Mouse (Mus musculus): ENCODE data around the gene Col26a1. TPM values are rescaled to one million over a fixed set of nuclear protein-coding genes. Genes with fewer than 3 reads are reported as not detected.
A peak's percentile ranks its signal among the peaks of the same experiment; 100 is the strongest.

The Col26a1 gene
- polyA plus RNA-seq, 1 experiment: 0.04 TPM

DNA sequence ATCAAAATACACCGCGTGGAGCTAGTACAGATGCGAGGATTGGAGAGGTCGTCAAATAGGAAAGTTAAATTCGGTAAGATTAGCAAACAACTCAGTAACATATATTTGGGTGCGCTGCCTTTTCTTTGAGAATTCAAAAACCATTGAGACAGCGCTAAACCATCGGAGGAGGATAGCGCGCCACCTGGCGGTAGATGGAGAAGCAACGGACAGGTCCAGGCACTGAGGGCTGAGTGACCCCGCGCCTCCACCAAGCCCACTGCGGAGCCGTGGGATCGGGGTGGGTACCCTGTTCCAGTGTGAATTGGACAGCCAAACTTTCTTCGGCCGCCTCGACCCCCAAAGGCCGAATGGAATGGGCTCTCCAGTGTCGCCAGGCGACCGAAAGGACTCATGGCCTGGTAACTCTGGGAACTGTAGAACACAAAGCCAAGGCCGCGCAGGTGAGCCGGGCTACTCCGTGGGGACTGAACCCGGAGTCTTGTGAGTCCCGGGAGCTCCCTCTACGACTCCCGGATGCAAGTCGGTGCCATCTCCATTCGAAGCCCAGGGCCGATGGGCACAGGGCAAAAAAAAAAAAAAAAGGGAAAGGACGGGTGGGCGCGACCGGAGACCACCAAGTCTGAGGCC lies 1.5 kb downstream of the Col26a1 start:
- no peak overlapping the region for H3K27ac ChIP-seq (ENCODE audit: insufficient read depth, low read depth, low read length)
- 6% methylated on average over 37 of the region's 39 CpGs for WGBS

DNA sequence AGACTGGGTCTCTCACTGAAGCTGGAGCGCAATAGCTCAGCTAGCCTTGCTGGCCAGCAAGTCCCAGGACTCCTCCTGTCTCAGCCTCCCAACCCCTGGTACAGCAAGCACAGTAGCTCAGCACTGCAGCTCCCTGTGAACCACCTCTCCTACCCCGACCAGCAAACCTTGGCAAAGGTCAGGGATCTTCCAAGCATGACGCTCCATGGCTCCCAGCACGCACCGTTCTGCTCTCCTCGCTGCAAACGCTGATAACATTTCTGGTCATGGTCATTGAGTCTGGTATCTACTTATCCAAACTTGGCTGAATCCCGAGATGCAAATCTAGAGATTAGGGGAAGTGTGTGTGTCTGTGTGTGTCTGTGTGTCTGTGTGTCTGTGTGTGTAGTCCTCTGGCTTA lies 2.9 kb downstream of the Col26a1 start:
- 61% methylated on average over 8 of the region's 8 CpGs for WGBS
- Histone ChIP-seq H3K27me3 (ENCODE audit: control insufficient read depth, insufficient read depth, low read length) (peaks cover 18% of the 10 kb centered on the region), H3K4me1 (ENCODE audit: control insufficient read depth, insufficient read depth, insufficient read length, low read length) (no peaks in the 10 kb centered on the region), H3K36me3 (ENCODE audit: control insufficient read depth, insufficient read depth, low read length) (no peaks in the 10 kb centered on the region), H3K27ac (ENCODE audit: insufficient read depth, low read depth, low read length) (no peak overlapping the region), H3K4me3 (ENCODE audit: low read depth, low read length) (no peak overlapping the region)
- TF ChIP-seq CTCF (IDR thresholded peaks at IDR 0.05; ENCODE audit: extremely low read depth, insufficient read length, insufficient replicate concordance, low read depth, low read length): no peak
- no peak for TF ChIP-seq POLR2A (IDR thresholded peaks at IDR 0.05; ENCODE audit: low read depth, low read length)

More for the DNA sequence above, 1.5 kb downstream of the Col26a1 start:
- peaks cover 18% of the 10 kb centered on the region for H3K27me3 ChIP-seq (ENCODE audit: control insufficient read depth, insufficient read depth, low read length)
- H3K36me3 ChIP-seq (ENCODE audit: control insufficient read depth, insufficient read depth, low read length): no peaks in the 10 kb centered on the region
- no peak overlapping the region for H3K4me3 ChIP-seq (ENCODE audit: low read depth, low read length)
- no peaks in the 10 kb centered on the region for H3K4me1 ChIP-seq (ENCODE audit: control insufficient read depth, insufficient read depth, insufficient read length, low read length)
- TF ChIP-seq CTCF (IDR thresholded peaks at IDR 0.05; ENCODE audit: extremely low read depth, insufficient read length, insufficient replicate concordance, low read depth, low read length) (peak; percentile 81), POLR2A (IDR thresholded peaks at IDR 0.05; ENCODE audit: low read depth, low read length) (no peak)

DNA sequence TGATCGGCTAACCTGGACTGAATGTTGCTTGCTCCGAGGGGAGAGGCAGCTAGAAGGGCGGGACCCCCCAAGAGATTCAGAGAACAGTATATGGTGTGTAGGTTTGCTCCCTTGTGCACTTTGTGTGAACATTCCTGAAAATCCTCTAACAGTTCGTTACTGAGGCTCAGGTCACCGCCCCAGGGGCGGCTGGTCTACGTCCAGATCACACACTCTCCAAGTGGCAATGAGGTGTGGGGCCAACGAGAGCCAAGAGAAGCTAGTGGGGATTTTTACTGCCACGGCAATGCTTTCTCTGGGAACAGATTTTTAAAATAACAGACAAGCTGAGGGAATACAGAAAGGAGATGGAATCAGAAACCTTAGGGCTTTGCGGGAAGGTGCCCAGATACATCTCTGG lies 8.7 kb downstream of the Col26a1 start:
- Histone ChIP-seq H3K27me3 (ENCODE audit: control insufficient read depth, insufficient read depth, low read length) (no peaks in the 10 kb centered on the region), H3K4me1 (ENCODE audit: control insufficient read depth, insufficient read depth, insufficient read length, low read length) (no peaks in the 10 kb centered on the region)
- WGBS: 68% methylated on average over 10 of the region's 10 CpGs

DNA sequence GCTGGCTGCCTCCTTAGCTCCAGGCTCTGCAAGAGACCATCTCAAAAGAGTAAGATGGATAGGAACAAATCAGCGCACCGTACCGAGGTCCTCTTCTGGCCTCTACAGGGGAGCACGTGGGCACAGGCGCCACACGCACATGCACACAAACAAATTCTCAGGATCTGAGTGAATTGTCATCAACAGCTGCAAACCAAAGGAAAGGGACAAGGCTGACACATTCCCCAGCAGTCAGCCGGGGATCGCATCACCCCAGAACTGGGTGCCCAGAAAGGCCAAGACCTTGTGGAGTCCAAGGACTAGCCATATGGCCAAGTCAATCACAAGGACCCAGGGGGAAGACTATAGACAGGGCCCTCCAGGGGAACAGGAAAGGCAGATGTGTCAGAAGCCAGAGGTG lies 10.6 kb downstream of the Col26a1 start:
- WGBS: 90% methylated on average over 8 of the region's 8 CpGs
- Histone ChIP-seq H3K36me3 (ENCODE audit: control insufficient read depth, insufficient read depth, low read length) (no peaks in the 10 kb centered on the region), H3K4me3 (ENCODE audit: low read depth, low read length) (no peak overlapping the region), H3K27ac (ENCODE audit: insufficient read depth, low read depth, low read length) (no peak overlapping the region), H3K27me3 (ENCODE audit: control insufficient read depth, insufficient read depth, low read length) (no peaks in the 10 kb centered on the region), H3K4me1 (ENCODE audit: control insufficient read depth, insufficient read depth, insufficient read length, low read length) (no peaks in the 10 kb centered on the region)
- TF ChIP-seq CTCF (IDR thresholded peaks at IDR 0.05; ENCODE audit: extremely low read depth, insufficient read length, insufficient replicate concordance, low read depth, low read length) (no peak), POLR2A (IDR thresholded peaks at IDR 0.05; ENCODE audit: low read depth, low read length) (no peak)

More for the DNA sequence above, 8.7 kb downstream of the Col26a1 start:
- Histone ChIP-seq H3K4me3 (ENCODE audit: low read depth, low read length) (no peak overlapping the region), H3K27ac (ENCODE audit: insufficient read depth, low read depth, low read length) (no peak overlapping the region), H3K36me3 (ENCODE audit: control insufficient read depth, insufficient read depth, low read length) (no peaks in the 10 kb centered on the region)
- TF ChIP-seq POLR2A (IDR thresholded peaks at IDR 0.05; ENCODE audit: low read depth, low read length) (no peak), CTCF (IDR thresholded peaks at IDR 0.05; ENCODE audit: extremely low read depth, insufficient read length, insufficient replicate concordance, low read depth, low read length) (no peak)

DNA sequence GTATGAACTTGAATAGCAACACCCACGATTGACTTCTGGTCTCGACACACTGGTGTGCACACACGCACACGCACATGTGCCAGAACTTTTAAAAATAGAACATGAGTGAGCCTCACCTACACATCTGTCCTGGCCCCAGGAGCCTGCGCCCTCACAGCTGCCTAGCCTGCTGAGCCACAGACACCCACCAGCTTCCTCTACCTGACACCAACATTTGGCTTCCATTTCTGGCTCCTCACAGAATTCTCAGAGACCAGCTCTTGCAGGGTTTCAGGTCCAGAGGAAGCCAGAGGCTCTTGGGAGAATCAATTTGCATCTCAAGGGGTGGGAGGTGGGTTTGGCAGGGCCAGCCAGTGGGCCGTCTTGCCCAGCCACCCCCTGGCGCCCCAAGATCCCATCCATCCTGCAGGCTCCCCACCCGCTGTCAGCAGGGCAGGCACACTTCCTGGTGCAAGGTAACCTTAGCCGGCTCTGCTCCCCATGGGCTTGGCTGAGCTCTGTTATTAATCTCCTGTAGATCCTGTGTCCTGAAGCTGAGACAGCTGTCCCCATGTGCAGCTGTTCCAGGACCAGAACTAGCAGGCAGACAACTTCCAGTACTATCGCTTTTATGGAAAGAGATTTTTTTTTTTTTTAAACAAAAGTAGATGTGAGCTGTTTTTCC lies 13.4 kb downstream of the Col26a1 start:
- Histone ChIP-seq H3K27ac (ENCODE audit: insufficient read depth, low read depth, low read length) (no peak overlapping the region), H3K36me3 (ENCODE audit: control insufficient read depth, insufficient read depth, low read length) (no peaks in the 10 kb centered on the region), H3K4me1 (ENCODE audit: control insufficient read depth, insufficient read depth, insufficient read length, low read length) (no peaks in the 10 kb centered on the region), H3K27me3 (ENCODE audit: control insufficient read depth, insufficient read depth, low read length) (no peaks in the 10 kb centered on the region), H3K4me3 (ENCODE audit: low read depth, low read length) (no peak overlapping the region)
- WGBS: 49% methylated on average over 10 of the region's 10 CpGs
- TF ChIP-seq CTCF (IDR thresholded peaks at IDR 0.05; ENCODE audit: extremely low read depth, insufficient read length, insufficient replicate concordance, low read depth, low read length) (no peak), POLR2A (IDR thresholded peaks at IDR 0.05; ENCODE audit: low read depth, low read length) (no peak)

DNA sequence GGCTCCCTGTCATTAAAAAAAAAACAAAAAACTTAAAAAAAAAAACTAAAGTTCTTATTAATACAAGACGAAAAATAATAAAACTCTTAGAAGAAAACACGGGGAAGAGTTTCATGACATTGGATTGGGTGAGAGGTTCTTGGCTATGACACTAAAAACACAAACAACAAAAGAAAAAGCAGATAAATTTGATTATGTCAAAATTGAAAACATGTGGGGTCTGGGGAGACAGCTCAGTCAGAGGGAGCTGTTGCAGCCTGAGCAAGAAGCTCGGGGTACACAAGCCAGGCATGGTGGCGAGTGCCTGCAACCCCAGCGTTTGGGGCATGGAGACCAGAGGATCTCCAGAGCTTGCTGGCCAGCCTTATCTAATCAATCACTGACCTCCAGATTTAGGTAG lies 15.3 kb downstream of the Col26a1 start:
- Histone ChIP-seq H3K4me1 (ENCODE audit: control insufficient read depth, insufficient read depth, insufficient read length, low read length) (peaks cover 2% of the 10 kb centered on the region), H3K36me3 (ENCODE audit: control insufficient read depth, insufficient read depth, low read length) (no peaks in the 10 kb centered on the region), H3K27ac (ENCODE audit: insufficient read depth, low read depth, low read length) (no peak overlapping the region), H3K4me3 (ENCODE audit: low read depth, low read length) (no peak overlapping the region), H3K27me3 (ENCODE audit: control insufficient read depth, insufficient read depth, low read length) (no peaks in the 10 kb centered on the region)
- TF ChIP-seq POLR2A (IDR thresholded peaks at IDR 0.05; ENCODE audit: low read depth, low read length) (no peak), CTCF (IDR thresholded peaks at IDR 0.05; ENCODE audit: extremely low read depth, insufficient read length, insufficient replicate concordance, low read depth, low read length) (no peak)
- WGBS: 80% methylated on average over 5 of the region's 5 CpGs

DNA sequence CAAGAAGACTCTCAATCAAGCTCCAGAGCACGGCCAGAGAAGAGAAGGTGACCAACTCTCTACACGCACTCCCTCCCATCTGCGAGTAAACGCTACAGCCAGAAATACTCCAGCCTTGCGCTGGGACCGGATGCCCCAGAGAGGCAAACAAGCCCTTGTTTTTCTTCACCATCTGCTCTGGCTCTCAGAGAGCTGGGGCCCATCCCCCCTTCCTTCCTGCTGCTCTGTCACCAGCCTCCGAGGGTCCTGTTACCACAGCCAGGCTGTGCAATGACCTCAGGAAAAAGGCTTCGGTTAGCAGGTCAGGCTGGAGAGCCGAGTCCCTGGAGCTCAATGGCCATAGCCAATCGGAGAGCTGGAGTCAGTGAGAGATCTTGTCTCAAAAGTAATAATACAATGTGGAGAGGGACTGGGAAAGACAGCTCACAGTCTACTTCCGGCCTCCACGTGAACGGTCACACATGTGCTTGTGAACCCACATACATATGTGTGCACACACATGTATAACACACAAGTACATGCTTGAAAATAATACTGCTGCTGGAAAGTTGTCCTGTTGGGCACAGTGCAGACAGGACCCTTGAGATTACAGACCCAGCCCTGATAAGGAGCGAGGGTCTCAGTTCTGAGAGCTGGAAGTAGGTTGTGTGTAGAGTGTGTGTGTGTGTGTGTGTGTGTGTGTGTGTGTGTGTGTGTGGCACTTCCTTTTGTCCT lies 18.9 kb downstream of the Col26a1 start:
- H3K36me3 ChIP-seq (ENCODE audit: control insufficient read depth, insufficient read depth, low read length): no peaks in the 10 kb centered on the region
- H3K27me3 ChIP-seq (ENCODE audit: control insufficient read depth, insufficient read depth, low read length): no peaks in the 10 kb centered on the region
- 35% methylated on average over 14 of the region's 14 CpGs for WGBS
- TF ChIP-seq CTCF (IDR thresholded peaks at IDR 0.05; ENCODE audit: extremely low read depth, insufficient read length, insufficient replicate concordance, low read depth, low read length) (no peak), POLR2A (IDR thresholded peaks at IDR 0.05; ENCODE audit: low read depth, low read length) (no peak)
- no peak overlapping the region for H3K4me3 ChIP-seq (ENCODE audit: low read depth, low read length)
- H3K4me1 ChIP-seq (ENCODE audit: control insufficient read depth, insufficient read depth, insufficient read length, low read length): peaks cover 2% of the 10 kb centered on the region
- no peak overlapping the region for H3K27ac ChIP-seq (ENCODE audit: insufficient read depth, low read depth, low read length)

All from small intestine, adult 2 months (tissue).